Mouse (Mus musculus): ENCODE data around the gene Morn5.

Morn5 gene

DNA sequence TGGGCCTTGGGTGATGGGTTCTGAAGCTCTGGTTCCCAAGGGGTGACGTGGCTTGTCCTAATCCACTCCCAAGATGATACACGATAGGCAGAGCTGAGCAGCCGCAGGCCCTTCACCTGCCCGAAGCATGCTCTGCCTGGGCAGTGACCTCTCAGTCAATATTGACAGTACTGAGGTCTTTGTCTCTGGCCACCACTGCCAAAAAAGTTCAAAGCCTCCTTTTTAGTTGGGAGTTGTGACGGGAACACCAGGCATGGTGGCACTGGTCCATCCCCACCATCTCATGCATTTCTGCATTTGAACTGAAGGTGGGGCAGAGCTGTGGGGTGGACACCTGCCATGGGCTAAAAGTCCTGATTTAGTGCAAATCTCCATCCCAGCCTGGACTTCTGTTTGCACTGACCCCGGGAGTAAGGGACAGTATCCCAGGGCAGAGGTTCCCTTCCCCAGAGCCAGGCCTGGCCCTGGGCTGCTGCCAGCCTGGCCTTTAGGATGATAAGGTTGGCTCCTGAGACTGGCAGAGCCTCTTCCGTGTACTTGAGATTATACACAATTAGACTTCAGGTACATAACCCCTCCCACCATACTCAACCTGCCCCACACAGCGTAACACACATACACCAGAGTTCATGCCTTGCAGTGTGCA is 22.5 kb downstream of the Morn5 start:
- DNase-seq (ENCODE audit: low spot score in 2 of 2): no peak

DNA sequence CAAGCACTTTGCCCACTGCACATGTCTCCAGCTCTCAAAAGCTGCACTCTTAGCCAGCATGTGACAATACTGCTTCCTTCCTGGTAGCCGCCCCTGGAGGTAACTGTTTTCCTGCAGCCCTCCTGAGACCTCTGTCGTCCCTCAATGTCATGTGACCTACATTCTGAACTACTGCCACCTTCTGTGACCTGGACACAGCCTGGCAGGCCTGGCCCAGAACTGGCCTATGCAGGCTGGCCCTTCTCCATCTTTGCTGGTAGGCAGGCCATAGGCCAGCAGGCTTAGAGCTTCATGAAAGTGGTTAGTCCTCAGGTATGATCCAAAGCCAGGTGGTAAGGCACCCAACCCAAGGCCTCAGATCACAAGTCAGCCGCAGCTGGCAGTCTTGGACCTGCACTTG is 24.5 kb downstream of the Morn5 start:
- DNase-seq (ENCODE audit: low spot score in 2 of 2): no peak

DNA sequence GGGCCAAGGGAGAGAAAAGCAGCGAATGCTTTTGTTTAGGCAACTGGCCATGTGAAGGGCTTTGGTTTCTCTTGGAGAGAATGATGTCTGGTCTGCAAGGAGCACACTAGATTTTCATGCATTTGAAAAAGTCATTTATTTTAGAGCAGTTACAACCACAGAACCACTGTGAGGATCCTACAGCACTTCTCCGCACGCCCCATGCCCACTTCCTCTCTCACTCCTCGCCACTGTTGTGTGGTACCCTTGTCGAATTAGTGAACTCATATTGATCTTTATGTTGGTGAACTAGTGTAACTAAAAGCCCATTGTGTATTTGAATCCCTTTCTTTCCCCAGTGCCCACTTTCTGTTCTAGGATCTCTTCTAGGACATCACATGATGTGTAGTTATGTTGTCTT is 26.0 kb downstream of the Morn5 start:
- DNase-seq (ENCODE audit: low spot score in 2 of 2): no peak

DNA sequence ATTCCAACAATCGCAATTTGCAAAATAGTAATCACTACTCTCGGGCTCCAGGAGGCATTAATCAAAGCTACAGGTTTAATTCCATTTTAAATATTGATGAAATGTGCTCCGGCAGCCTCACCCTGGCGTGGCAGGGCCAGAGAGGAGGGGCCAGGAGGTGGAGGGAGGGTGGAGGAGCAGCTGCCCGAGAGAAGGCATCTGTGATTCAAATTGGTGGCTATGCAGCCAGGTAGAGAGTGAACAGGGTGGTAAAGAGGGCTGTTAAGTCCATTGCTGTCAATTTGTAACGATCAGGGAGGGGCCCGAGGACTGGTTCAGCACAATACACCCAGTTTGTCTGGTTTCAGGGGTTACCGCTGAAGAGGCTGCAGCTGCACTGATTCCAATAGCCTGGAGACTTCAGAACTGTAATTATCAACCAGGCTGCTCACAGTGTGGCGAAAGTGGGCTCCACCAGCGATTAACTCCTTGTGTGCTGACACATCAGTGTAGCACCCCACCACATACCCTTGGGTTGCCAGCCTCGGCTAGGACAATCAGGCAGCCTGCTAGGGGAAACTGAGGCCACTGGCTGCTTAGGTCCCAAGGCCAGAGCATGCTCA is 28.0 kb downstream of the Morn5 start:
- DNase-seq (ENCODE audit: low spot score in 2 of 2): no peak

DNA sequence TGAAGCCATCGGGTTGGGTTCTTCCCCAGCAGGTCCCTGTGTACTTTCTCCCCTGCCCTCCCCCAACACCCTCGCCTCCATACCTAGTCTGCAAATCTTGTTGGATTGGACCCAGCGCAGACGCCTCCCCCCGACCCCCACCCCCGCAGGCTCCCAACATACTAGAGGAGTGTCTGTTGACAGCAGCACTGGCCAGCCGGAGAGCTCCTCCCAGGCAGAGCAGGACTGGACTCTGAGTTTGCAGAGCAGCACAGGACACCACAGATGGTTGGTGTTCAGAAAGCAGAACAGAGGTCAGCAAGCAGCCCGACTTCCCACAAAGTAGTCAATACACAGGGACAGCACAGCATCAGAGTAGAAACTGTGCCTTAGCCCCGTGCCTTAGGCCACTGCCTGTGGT is 32.2 kb downstream of the Morn5 start:
- DNase-seq (ENCODE audit: low spot score in 2 of 2): no peak

DNA sequence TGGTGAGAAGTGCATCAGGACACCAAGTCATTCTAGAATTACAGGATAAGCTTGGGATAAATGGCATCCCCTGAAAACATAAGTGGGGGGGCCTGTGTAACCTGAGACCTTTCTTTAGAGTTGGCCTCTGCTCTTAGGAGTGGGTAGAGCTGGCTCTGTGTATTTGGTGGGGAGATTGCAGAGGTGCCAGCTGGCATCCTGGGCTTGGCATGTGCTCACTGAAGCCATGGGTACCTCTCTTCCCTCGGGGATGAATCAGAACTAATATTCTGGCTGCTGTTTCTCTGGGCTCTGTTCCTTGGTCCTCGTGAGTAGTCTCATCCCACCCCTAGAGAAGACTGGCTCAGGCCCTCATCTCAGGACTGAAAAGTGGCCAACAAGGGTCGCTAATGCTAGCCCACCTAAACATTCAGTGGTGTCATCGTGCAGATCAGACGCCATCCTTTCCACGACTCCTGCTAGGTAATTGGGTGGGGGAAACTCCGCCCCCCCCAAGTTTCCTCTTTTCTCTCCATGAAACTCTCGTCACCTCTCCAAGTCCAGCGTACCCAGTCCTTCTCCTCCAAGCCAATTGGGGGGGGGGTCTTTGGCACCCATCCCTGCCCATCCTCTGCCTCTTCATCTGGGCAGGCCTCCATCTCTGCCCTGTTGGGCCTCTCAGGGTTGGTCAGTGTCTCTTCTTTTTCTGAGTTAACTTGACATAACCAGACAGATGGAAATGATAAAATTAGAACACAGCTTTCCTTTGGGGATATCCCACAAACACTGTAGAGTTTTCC is 33.7 kb downstream of the Morn5 start:
- DNase-seq (ENCODE audit: low spot score in 2 of 2): no peak

DNA sequence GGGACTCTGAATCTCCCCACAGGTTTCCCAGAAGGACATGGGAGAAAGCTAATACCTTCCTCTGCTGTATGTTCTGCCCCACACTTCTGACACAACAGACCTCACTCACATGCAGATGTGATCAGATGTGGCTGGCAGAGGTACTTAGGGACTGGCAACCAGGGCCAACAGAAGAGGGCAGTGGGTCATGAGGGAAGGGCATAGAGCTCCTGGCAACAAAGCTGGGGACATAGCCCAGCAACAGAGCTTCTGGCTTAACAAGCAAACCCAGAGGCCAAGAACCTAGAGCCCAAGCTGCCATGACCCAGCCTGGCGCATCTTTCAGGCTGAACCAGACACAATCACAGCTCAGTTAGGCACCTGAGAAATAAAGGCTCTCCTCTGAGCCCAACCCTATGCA is 35.8 kb downstream of the Morn5 start:
- DNase-seq (ENCODE audit: low spot score in 2 of 2): no peak

DNA sequence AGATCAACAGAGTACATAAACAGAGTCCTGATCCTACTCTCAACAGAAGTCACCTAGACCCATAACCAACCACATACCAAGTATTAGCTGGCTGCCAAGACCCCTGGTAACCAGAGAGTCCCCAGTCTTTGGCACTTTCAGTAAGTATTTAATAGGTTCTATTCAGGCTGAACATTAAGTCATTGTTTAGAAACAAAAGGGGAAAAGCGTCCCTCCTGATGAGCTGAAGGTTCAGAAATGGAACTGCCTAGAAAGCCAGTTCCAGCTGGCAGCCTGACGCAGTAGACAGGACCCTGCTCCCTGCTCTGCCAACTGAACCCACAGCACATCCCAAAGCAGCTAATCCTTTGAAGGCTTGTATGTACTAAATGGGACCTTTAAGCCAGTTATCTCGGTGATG is 39.9 kb downstream of the Morn5 start:
- DNase-seq (ENCODE audit: low spot score in 2 of 2): no peak

DNA sequence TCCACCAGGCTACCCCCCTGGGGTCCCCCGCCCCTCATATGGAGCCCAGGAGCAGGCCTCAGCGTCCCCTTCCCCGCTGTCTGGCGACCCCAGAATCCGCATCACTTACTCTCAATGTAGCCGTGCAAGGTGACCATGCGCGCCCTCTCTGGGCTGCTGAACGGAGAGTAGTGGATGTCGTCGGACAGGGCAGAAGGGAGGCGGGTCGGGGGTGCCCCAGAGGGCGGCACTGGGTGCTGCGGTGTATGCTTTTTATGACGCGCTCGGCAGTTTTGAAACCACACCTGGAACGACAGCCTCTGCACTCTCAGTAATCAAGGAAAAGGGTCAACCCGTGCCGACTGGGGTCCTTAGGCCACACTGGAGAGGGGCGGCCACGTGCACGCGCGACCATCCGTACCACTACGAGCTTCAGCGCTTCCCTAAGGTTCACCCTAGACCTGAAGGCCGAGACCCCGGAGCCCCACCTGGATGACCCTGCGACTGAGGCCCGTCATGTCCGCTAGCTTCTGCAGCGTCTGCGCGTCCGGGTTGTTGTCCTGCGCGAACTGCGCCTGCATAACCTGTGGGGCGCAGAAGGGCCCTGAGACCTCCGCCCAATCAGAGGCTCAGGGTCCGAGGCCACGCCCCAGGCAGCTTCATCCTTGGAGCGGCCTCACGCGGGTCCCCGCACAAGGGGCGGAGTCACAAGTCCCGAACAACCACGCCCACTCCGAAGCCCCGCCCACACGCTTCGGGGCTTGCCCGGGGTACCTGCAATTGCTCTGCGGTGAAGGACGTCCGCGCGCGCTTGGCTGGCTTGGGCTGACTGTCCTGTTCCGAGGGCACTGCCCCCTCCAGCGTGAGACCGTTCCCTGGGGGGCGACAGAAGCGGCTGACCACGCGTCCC is 41.8 kb downstream of the Morn5 start:
- DNase-seq (ENCODE audit: low spot score in 2 of 2): peak in 1 of 2 experiments; percentile 45

DNA sequence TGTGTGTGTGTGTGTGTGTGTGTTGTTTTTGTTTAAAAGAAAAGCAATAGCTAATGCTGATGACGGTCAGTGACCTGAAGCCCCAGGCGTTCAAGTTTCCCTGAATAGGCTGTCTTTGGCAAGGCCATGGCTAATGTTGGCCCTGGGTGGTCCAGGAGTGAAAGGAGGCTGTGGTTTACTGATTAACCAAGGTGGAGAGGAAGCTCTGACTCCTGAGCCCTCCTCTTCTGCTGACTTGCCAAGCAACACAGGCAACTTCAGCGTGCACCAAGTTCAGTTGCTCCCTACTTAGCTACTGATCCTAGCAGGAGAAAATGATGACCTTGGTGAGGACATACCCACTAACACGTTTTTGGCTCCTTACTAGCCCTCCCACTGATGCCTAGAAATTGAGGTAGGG is 43.5 kb downstream of the Morn5 start:
- DNase-seq (ENCODE audit: low spot score in 2 of 2): no peak

DNA sequence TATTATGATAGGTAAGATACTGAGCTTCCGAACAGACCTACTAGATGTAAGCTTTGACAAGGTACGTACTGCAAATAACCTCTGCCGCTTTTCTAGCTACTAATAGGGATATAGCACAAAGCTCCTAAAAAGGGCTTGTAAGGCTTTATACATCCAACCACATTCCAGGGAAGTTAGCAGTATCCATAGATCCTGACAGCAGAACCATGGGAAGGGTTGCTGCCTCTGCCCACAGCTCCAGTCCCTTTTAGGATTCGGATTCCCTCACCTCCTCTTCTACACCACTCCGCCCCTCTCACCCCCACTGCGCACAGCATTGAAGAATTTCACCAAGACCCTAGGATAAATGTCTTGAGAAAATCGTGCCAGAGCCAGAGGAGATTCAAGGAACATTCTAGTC is 44.0 kb downstream of the Morn5 start:
- DNase-seq (ENCODE audit: low spot score in 2 of 2): no peak

DNA sequence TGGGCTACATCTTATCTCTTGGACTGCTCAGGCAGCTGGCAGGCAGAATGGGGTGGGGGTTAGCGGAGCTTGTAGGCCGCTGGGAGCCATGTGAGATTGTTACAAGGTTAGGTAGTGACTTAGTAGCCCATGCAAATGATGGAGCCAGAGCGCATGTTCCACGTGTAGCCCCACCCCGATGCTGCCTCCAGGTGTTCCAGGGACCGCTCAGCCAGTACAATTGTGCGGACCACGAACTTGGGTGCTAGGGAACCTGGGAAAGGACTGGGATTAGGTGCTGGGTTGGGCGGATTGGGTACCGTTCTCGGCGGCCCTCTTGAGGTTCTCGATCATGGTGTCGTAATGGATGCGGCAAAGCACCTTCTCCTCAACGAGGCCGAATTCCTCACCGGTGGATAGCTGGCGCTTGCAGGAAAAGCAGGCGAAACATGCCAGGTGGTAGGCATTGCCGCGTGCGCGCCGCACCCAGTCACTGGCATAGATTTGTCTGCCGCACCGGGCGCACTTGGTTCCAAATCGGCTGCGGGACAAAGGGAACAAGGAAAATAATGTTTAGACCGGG is 44.7 kb downstream of the Morn5 start:
- DNase-seq (ENCODE audit: low spot score in 2 of 2): no peak

DNA sequence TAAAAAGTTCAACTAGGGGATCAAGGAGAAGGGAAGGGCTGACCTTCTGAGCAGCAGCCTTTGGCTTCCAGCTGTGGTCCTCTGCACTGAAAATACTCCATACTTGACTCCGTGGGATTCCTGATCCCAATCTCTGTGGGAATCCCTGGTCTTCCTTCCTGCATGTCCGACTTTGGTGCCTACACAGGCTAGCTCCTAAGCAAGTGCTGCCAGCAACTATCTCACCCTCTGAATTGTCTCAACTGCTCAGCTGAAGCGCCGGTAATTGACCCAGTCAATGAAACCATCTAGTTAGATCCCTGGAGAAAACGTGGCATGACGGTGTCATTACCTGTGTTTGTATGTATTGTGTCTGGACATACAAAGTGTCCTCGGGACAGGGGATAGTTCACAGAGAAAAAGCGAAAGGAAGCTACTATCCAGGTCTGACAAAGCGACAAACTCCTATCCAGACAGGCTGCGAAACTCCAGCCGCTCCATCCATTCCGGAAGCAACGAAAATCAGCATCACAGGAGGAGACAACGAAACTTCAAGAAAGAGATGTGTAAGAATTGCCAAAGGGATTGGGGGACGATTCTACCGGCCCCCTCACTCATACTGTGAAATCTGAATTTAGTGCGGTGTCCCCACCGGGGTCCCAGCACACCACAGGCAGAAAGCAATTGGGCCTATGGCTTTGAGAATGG is 48.0 kb downstream of the Morn5 start:
- no peak for DNase-seq (ENCODE audit: low spot score in 2 of 2)

DNA sequence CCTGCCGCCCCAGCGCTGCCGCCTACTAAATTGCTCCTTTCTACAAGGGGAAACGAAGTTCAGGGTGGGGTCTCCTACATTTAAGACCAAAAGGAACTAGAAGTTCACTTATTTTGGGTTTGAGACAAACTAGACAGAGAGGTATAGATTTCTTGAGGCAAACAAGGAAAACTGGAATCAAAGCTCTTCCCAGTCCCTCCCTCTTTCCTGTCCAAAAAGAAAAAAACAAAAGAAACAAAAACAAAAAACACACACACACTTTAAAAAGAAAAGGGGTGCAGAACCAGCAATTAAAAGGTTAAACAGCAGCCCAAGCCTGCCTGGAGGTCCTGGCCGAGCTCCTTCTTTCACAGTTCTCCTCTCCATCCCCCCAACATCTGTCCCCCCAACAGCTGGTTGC is 48.8 kb downstream of the Morn5 start:
- no peak for DNase-seq (ENCODE audit: low spot score in 2 of 2)

DNA sequence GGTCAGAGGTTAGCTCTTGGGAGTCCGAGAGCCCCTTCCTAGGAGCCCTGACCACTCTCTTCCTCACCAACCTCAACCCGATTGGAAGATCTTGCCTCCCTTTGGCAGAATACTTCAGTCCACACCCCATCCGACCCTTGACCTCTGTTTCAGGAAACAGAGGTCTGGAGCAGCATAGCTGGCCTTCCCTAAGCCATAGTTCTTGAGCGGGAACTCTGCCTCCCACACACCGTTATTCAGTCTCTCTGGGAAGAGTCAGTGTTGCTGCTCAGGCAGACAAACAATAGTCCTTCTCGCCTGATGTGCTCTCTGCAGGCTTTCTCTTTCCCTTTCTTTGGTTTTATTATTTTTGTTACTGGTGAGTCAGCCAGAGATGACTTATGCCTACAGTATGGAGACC is 50.5 kb downstream of the Morn5 start:
- DNase-seq (ENCODE audit: low spot score in 2 of 2): no peak

DNA sequence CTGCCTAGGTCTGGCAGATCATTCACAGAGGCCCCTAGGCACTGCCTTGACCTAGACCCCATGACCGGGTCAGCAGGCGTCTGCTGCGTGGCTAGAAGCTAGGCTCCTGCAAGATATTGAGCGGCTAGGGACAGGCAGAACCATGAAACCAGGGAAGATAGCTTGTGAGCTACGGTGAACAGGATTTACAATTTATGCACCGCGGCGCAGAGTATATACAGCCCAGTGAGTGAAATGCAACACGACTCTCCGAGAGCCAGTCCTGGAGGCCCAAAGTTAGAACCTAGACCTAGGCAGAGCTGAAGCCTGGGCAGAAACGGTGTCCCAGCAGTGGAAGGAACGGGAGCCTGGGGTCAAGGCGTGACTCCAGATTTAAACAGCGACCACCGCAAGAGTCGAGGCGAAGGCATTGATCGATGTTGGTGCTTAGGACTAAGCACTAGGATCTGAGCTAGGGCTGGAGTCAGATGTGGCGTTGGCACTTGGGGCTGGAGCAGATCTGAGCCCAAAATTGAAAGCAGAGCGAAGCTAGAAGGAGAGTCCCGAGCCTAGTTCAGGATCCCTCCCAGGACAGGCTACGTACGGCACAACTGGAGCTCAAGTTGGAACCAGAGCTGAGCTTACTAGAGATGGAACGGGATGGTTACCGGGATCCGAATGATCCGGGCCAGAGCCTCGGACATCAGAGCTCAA is 52.8 kb downstream of the Morn5 start:
- DNase-seq (ENCODE audit: low spot score in 2 of 2): no peak

DNA sequence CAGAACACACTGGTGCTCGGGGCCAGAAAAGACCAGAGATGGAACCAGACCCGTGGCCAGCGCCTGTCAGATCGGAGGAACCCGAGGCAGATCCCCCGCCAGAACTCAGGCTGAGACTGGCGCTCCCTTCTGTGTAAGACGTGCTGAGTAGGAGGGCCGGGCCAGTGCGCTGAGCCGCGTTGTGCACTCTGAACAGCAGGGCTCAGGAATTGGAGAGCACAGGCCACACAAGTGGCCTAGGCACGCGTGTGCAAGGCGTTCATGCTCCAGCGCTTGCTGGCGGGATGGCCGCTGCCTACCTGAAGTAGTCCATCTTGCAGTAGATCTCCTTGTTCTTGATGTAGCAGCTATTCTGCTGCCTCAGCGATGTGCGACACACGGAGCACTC is 53.3 kb downstream of the Morn5 start:
- no peak for DNase-seq (ENCODE audit: low spot score in 2 of 2)

DNA sequence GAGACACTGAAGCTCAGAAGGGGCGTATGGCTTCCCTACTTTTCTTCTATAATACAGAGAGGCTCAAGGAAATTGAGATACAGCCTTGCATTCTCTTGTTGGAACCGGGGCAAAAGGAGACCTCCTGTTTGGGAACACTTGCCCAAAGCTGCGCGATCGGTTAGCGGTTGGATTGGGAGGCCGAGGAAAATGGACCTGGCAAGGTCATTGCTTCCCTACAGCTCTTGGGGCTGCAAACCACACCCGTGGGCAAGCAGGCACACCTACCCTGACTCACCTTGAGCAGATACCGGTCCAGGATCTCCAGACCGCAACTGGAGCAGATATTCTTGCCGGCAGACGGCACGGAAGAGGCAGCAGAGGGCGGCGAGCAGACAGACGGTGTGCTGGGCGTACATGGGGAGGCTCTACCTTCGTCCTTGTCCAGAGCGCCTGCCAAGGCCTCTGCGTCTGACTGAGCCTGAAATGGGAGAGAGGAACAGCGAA is 53.9 kb downstream of the Morn5 start:
- no peak for DNase-seq (ENCODE audit: low spot score in 2 of 2)

DNA sequence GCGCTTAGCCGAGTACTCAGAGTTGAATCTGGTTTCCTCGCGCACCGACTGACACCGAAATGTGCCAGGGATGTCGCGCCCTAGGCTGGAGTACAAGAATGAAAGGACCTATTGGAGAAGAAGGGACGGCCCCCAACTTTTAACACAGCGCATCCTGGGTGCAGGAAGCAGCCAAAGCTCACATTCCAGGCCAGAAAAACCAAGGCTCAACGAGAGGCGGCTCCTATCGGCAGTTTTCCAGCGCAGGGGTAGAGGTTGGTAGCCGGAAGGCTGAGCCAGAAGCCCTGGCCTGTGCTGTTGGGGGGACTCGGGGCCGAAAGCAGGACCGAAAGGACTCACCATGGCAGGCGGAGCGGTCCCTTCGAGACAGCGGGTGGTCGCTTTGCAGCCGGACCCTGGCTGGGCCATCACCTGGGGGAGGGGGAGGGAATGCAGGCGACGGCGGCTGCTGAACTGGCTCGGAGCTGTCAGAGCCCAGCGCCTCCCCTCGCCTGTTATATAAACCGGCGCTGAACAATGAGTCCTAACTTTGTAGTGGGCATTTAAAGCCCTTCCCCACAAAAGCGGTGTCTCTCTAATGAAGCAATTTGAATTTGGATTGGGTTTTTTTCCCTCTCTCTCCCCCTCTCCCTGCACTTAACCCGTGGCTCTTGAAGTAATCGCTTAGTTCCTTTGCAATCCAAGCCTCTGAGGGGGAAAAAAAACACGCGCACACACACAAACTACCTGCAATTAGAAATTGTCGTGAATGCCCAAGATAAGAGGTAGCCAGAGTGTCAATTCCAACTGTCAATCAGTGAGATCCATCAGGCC is 54.5 kb downstream of the Morn5 start:
- DNase-seq (ENCODE audit: low spot score in 2 of 2): no peak
